Mouse (Mus musculus): ENCODE data around the gene Stk39. TPM values are rescaled to one million over a fixed set of nuclear protein-coding genes. Genes with fewer than 3 reads are reported as not detected.

Gene Stk39
- 20.7 and 30.0 TPM in 2 replicates for polyA plus RNA-seq (2014; fragmentation: Nextera tagmentation; extraction: Ambion mirVana)

GRCm38 (mm10) chr2:68471759-68472550 lies at the start of gene Stk39:
Stk39 (minus strand) TSS chr2:68472268.
- Histone ChIP-seq H3K9me3 (ENCODE audit: control insufficient read depth, low read length) (no peaks in the 10 kb centered on the region), H3K9ac (ENCODE audit: low read depth, low read length) (peak within 1 kb of the TSS; percentile 91), H3K4me2 (replicated peaks; ENCODE audit: low read depth, low read length) (peak within 1 kb of the TSS; percentile 94), H3K27me3 (ENCODE audit: control insufficient read depth, insufficient read depth, low read length) (no peaks in the 10 kb centered on the region), H3K27ac (ENCODE audit: low read depth, low read length) (peak within 1 kb of the TSS; percentile 87), H3K4me1 (ENCODE audit: control insufficient read depth, insufficient read depth, low read length) (peaks cover 12% of the 10 kb centered on the region), H3K4me3 (ENCODE audit: low read length) (peak within 1 kb of the TSS; percentile 91), H3K36me3 (ENCODE audit: control insufficient read depth, insufficient read depth, low read length) (no peaks in the 10 kb centered on the region)
- ATAC-seq (ENCODE audit: low FRiP score, low TSS enrichment): peak; percentile 86
- under 1% methylated on average over 73 of the region's 99 CpGs for WGBS

- Histone ChIP-seq H3K9ac (ENCODE audit: low read depth, low read length) (no peak overlapping the region), H3K4me3 (ENCODE audit: low read length) (no peak overlapping the region), H3K36me3 (ENCODE audit: control insufficient read depth, insufficient read depth, low read length) (no peaks in the 10 kb centered on the region), H3K27me3 (ENCODE audit: control insufficient read depth, insufficient read depth, low read length) (no peaks in the 10 kb centered on the region), H3K4me1 (ENCODE audit: control insufficient read depth, insufficient read depth, low read length) (no peaks in the 10 kb centered on the region), H3K27ac (ENCODE audit: low read depth, low read length) (no peak overlapping the region), H3K4me2 (replicated peaks; ENCODE audit: low read depth, low read length) (no peak overlapping the region), H3K9me3 (ENCODE audit: control insufficient read depth, low read length) (no peaks in the 10 kb centered on the region)
- WGBS: 77% methylated on average over 2 of the region's 2 CpGs
- no peak for ATAC-seq (ENCODE audit: low FRiP score, low TSS enrichment)
Observed at GRCm38 (mm10) chr2:68515409-68515808, 43.3 kb upstream of the Stk39 start.

DNA sequence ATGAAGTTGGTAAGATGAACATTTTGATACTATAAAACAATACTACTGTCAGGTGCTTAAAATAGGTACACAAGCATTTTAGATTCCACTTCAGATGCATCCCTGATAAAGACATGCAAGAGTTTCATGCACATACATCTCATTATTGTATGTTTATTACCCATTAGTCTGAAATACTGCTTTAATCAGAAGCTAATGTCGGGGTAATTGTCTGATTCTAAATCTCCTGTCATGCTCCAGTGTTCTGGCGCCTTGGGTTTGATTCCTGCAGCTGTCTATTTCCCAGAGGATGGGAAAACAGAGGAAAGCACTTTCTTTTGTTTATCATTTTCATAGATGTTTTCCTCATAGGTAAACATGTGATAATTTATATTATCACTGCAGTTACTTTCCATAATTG lies 31.1 kb upstream of the Stk39 start:
- ATAC-seq (ENCODE audit: low FRiP score, low TSS enrichment): no peak
- H3K4me3 ChIP-seq (ENCODE audit: low read length): no peak overlapping the region

GRCm38 (mm10) chr2:68502734-68503133 lies 30.7 kb upstream of the Stk39 start:
- no peak overlapping the region for H3K4me2 ChIP-seq (replicated peaks; ENCODE audit: low read depth, low read length)
- H3K9ac ChIP-seq (ENCODE audit: low read depth, low read length): no peak overlapping the region
- H3K36me3 ChIP-seq (ENCODE audit: control insufficient read depth, insufficient read depth, low read length): no peaks in the 10 kb centered on the region
- no peaks in the 10 kb centered on the region for H3K9me3 ChIP-seq (ENCODE audit: control insufficient read depth, low read length)
- H3K27me3 ChIP-seq (ENCODE audit: control insufficient read depth, insufficient read depth, low read length): no peaks in the 10 kb centered on the region
- H3K27ac ChIP-seq (ENCODE audit: low read depth, low read length): no peak overlapping the region
- WGBS: 56% methylated on average over 4 of the region's 4 CpGs
- H3K4me3 ChIP-seq (ENCODE audit: low read length): no peak overlapping the region
- no peaks in the 10 kb centered on the region for H3K4me1 ChIP-seq (ENCODE audit: control insufficient read depth, insufficient read depth, low read length)
- no peak for ATAC-seq (ENCODE audit: low FRiP score, low TSS enrichment)

More for the DNA sequence above, 31.1 kb upstream of the Stk39 start:
- Histone ChIP-seq H3K27ac (ENCODE audit: low read depth, low read length) (no peak overlapping the region), H3K4me1 (ENCODE audit: control insufficient read depth, insufficient read depth, low read length) (no peaks in the 10 kb centered on the region), H3K36me3 (ENCODE audit: control insufficient read depth, insufficient read depth, low read length) (no peaks in the 10 kb centered on the region), H3K9me3 (ENCODE audit: control insufficient read depth, low read length) (no peaks in the 10 kb centered on the region), H3K27me3 (ENCODE audit: control insufficient read depth, insufficient read depth, low read length) (no peaks in the 10 kb centered on the region), H3K9ac (ENCODE audit: low read depth, low read length) (no peak overlapping the region), H3K4me2 (replicated peaks; ENCODE audit: low read depth, low read length) (no peak overlapping the region)
- 46% methylated on average over 2 of the region's 2 CpGs for WGBS

DNA sequence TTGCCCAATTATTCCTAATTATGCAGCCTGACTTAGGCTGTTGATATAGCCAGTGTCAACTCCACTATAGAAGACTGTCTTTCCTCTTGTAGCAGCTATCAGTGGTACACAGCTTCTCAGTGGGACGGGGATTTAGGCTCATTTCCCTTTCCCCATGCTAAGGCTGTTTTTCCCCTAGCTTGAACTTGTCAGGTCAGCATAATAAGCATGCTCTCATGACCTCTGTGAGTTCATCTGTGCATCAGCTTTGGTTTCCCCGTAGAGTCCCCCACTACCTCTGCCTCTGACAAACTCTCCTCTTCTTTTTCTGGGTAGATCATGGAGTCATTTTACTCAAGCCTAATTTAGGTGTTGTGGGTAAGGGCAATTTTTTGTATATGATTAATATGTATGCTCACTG lies 30.2 kb upstream of the Stk39 start:
- no peak for ATAC-seq (ENCODE audit: low FRiP score, low TSS enrichment)
- H3K27me3 ChIP-seq (ENCODE audit: control insufficient read depth, insufficient read depth, low read length): no peaks in the 10 kb centered on the region
- WGBS: 51% methylated on average over 2 of the region's 2 CpGs
- H3K4me2 ChIP-seq (replicated peaks; ENCODE audit: low read depth, low read length): no peak overlapping the region
- no peak overlapping the region for H3K27ac ChIP-seq (ENCODE audit: low read depth, low read length)
- H3K9ac ChIP-seq (ENCODE audit: low read depth, low read length): no peak overlapping the region
- H3K4me3 ChIP-seq (ENCODE audit: low read length): no peak overlapping the region
- H3K36me3 ChIP-seq (ENCODE audit: control insufficient read depth, insufficient read depth, low read length): no peaks in the 10 kb centered on the region
- no peaks in the 10 kb centered on the region for H3K9me3 ChIP-seq (ENCODE audit: control insufficient read depth, low read length)
- no peaks in the 10 kb centered on the region for H3K4me1 ChIP-seq (ENCODE audit: control insufficient read depth, insufficient read depth, low read length)

GRCm38 (mm10) chr2:68486275-68486674 lies 14.2 kb upstream of the Stk39 start:
- WGBS: 88% methylated on average over 4 of the region's 4 CpGs
- no peak for ATAC-seq (ENCODE audit: low FRiP score, low TSS enrichment)

GRCm38 (mm10) chr2:68485141-68485540 lies 13.1 kb upstream of the Stk39 start:
- Histone ChIP-seq H3K4me3 (ENCODE audit: low read length) (no peak overlapping the region), H3K9ac (ENCODE audit: low read depth, low read length) (no peak overlapping the region), H3K27me3 (ENCODE audit: control insufficient read depth, insufficient read depth, low read length) (no peaks in the 10 kb centered on the region), H3K9me3 (ENCODE audit: control insufficient read depth, low read length) (no peaks in the 10 kb centered on the region), H3K27ac (ENCODE audit: low read depth, low read length) (no peak overlapping the region), H3K4me1 (ENCODE audit: control insufficient read depth, insufficient read depth, low read length) (no peaks in the 10 kb centered on the region), H3K4me2 (replicated peaks; ENCODE audit: low read depth, low read length) (no peak overlapping the region), H3K36me3 (ENCODE audit: control insufficient read depth, insufficient read depth, low read length) (no peaks in the 10 kb centered on the region)
- WGBS: 24% methylated on average over 4 of the region's 4 CpGs
- ATAC-seq (ENCODE audit: low FRiP score, low TSS enrichment): no peak

More at GRCm38 (mm10) chr2:68486275-68486674, 14.2 kb upstream of the Stk39 start:
- Histone ChIP-seq H3K27ac (ENCODE audit: low read depth, low read length) (no peak overlapping the region), H3K4me2 (replicated peaks; ENCODE audit: low read depth, low read length) (no peak overlapping the region), H3K4me1 (ENCODE audit: control insufficient read depth, insufficient read depth, low read length) (no peaks in the 10 kb centered on the region), H3K9ac (ENCODE audit: low read depth, low read length) (no peak overlapping the region), H3K27me3 (ENCODE audit: control insufficient read depth, insufficient read depth, low read length) (no peaks in the 10 kb centered on the region), H3K36me3 (ENCODE audit: control insufficient read depth, insufficient read depth, low read length) (no peaks in the 10 kb centered on the region), H3K9me3 (ENCODE audit: control insufficient read depth, low read length) (no peaks in the 10 kb centered on the region), H3K4me3 (ENCODE audit: low read length) (no peak overlapping the region)

GRCm38 (mm10) chr2:68482896-68483295 lies 10.8 kb upstream of the Stk39 start:
- Histone ChIP-seq H3K36me3 (ENCODE audit: control insufficient read depth, insufficient read depth, low read length) (no peaks in the 10 kb centered on the region), H3K4me3 (ENCODE audit: low read length) (no peak overlapping the region), H3K9ac (ENCODE audit: low read depth, low read length) (no peak overlapping the region), H3K4me2 (replicated peaks; ENCODE audit: low read depth, low read length) (no peak overlapping the region), H3K27me3 (ENCODE audit: control insufficient read depth, insufficient read depth, low read length) (no peaks in the 10 kb centered on the region), H3K27ac (ENCODE audit: low read depth, low read length) (no peak overlapping the region), H3K4me1 (ENCODE audit: control insufficient read depth, insufficient read depth, low read length) (no peaks in the 10 kb centered on the region), H3K9me3 (ENCODE audit: control insufficient read depth, low read length) (no peaks in the 10 kb centered on the region)
- no peak for ATAC-seq (ENCODE audit: low FRiP score, low TSS enrichment)
- 92% methylated on average over 5 of the region's 5 CpGs for WGBS

GRCm38 (mm10) chr2:68479823-68480222 lies 7.8 kb upstream of the Stk39 start:
- 87% methylated on average over 10 of the region's 10 CpGs for WGBS
- ATAC-seq (ENCODE audit: low FRiP score, low TSS enrichment): no peak

More at GRCm38 (mm10) chr2:68479823-68480222, 7.8 kb upstream of the Stk39 start:
- no peaks in the 10 kb centered on the region for H3K27me3 ChIP-seq (ENCODE audit: control insufficient read depth, insufficient read depth, low read length)
- H3K36me3 ChIP-seq (ENCODE audit: control insufficient read depth, insufficient read depth, low read length): no peaks in the 10 kb centered on the region
- H3K9me3 ChIP-seq (ENCODE audit: control insufficient read depth, low read length): no peaks in the 10 kb centered on the region
- H3K27ac ChIP-seq (ENCODE audit: low read depth, low read length): no peak overlapping the region
- H3K9ac ChIP-seq (ENCODE audit: low read depth, low read length): no peak overlapping the region
- no peaks in the 10 kb centered on the region for H3K4me1 ChIP-seq (ENCODE audit: control insufficient read depth, insufficient read depth, low read length)
- H3K4me2 ChIP-seq (replicated peaks; ENCODE audit: low read depth, low read length): no peak overlapping the region
- no peak overlapping the region for H3K4me3 ChIP-seq (ENCODE audit: low read length)

Measured in kidney, embryonic 14.5 days (tissue).